Mouse (Mus musculus): Measurements from ENCODE around the gene Sp7. TPM values are rescaled to one million over a fixed set of nuclear protein-coding genes. Genes with fewer than 3 reads are reported as not detected.

Gene Sp7
- polyA plus RNA-seq, 1 experiment from 2014 or later: 0.40 TPM

- Histone ChIP-seq H3K9me3 (ENCODE audit: control insufficient read depth, low read length) (no peaks in the 10 kb centered on the region), H3K27me3 (ENCODE audit: control insufficient read depth, insufficient read depth, low read length) (no peaks in the 10 kb centered on the region), H3K4me3 (ENCODE audit: low read depth, low read length) (no peak overlapping the region), H3K4me1 (replicated peaks; ENCODE audit: control insufficient read depth, insufficient read depth) (no peaks in the 10 kb centered on the region), H3K9ac (ENCODE audit: low read length) (no peak overlapping the region), H3K36me3 (ENCODE audit: control insufficient read depth, insufficient read depth, low read length) (no peaks in the 10 kb centered on the region), H3K27ac (replicated peaks) (no peak overlapping the region), H3K4me2 (replicated peaks; ENCODE audit: low read depth) (no peak overlapping the region)
- ATAC-seq (ENCODE audit: low FRiP score, low TSS enrichment) (no peak), DNase-seq (ENCODE audit: low spot score) (no peak)
- TF ChIP-seq CTCF (IDR thresholded peaks at IDR 0.05; ENCODE audit: low read depth) (no peak), EP300 (optimal IDR thresholded peaks at IDR 0.05) (no peak)
- 85% methylated on average over 6 of the region's 6 CpGs for WGBS
These were observed 16.7 kb upstream of the Sp7 start for GRCm38 (mm10) chr15:102383671-102384070.

DNA sequence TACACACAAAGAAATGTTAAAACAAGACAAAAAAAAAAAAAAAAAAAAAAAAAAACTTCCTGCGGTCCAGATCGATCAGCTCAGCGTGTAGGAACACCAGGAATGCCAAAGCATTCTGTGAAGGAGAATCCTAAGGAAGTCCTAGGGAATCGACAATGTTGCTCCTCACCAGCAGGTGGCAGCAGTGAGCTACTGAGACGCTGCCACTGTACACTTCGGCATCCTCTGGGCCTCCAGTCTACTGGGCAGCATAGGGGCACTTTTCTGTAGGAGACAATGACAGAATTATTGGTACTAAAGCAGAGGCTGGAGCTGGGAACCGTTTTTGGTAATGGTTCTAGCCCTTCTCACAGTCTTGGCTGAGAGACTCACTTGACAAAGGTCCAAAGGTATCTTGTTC is 14.6 kb upstream of the Sp7 start:
- 1% methylated on average over 7 of the region's 7 CpGs for WGBS
- TF ChIP-seq CTCF (IDR thresholded peaks at IDR 0.05; ENCODE audit: low read depth) (peak; percentile 98), EP300 (optimal IDR thresholded peaks at IDR 0.05) (no peak)
- Histone ChIP-seq H3K27me3 (ENCODE audit: control insufficient read depth, insufficient read depth, low read length) (no peaks in the 10 kb centered on the region), H3K4me1 (replicated peaks; ENCODE audit: control insufficient read depth, insufficient read depth) (0 out of 2 replicates have a peak, but pooled peaks cover 3% of the 10 kb centered on the region), H3K9me3 (ENCODE audit: control insufficient read depth, low read length) (no peaks in the 10 kb centered on the region), H3K27ac (replicated peaks) (no peak overlapping the region), H3K9ac (ENCODE audit: low read length) (no peak overlapping the region), H3K4me2 (replicated peaks; ENCODE audit: low read depth) (no peak overlapping the region), H3K4me3 (ENCODE audit: low read depth, low read length) (no peak overlapping the region), H3K36me3 (ENCODE audit: control insufficient read depth, insufficient read depth, low read length) (no peaks in the 10 kb centered on the region)
- DNase-seq (ENCODE audit: low spot score) (peak; percentile 88), ATAC-seq (ENCODE audit: low FRiP score, low TSS enrichment) (peak; percentile 78)

- Histone ChIP-seq H3K4me1 (replicated peaks; ENCODE audit: control insufficient read depth, insufficient read depth) (0 out of 2 replicates have a peak, but pooled peaks cover 3% of the 10 kb centered on the region), H3K36me3 (ENCODE audit: control insufficient read depth, insufficient read depth, low read length) (no peaks in the 10 kb centered on the region), H3K4me2 (replicated peaks; ENCODE audit: low read depth) (peak overlapping the region; percentile 97), H3K4me3 (ENCODE audit: low read depth, low read length) (no peak overlapping the region), H3K9me3 (ENCODE audit: control insufficient read depth, low read length) (no peaks in the 10 kb centered on the region), H3K27ac (replicated peaks) (peak overlapping the region; percentile 56), H3K9ac (ENCODE audit: low read length) (peak overlapping the region; percentile 35; the same call in 1 of the 2 replicates), H3K27me3 (ENCODE audit: control insufficient read depth, insufficient read depth, low read length) (no peaks in the 10 kb centered on the region)
- 15% methylated on average over 10 of the region's 10 CpGs for WGBS
- TF ChIP-seq EP300 (optimal IDR thresholded peaks at IDR 0.05) (no peak), CTCF (IDR thresholded peaks at IDR 0.05; ENCODE audit: low read depth) (no peak)
- DNase-seq (ENCODE audit: low spot score) (no peak), ATAC-seq (ENCODE audit: low FRiP score, low TSS enrichment) (peak; percentile 27; the same call in 1 of the 2 replicates)
These were observed 10.9 kb upstream of the Sp7 start for GRCm38 (mm10) chr15:102377810-102378262.

- peak; percentile 80 for ATAC-seq (ENCODE audit: low FRiP score, low TSS enrichment)
- Histone ChIP-seq H3K4me3 (ENCODE audit: low read depth, low read length) (peak overlapping the region; percentile 64), H3K27ac (replicated peaks) (peak overlapping the region; percentile 79), H3K36me3 (ENCODE audit: control insufficient read depth, insufficient read depth, low read length) (no peaks in the 10 kb centered on the region), H3K4me2 (replicated peaks; ENCODE audit: low read depth) (peak overlapping the region; percentile 97), H3K9ac (ENCODE audit: low read length) (peak overlapping the region; percentile 70), H3K27me3 (ENCODE audit: control insufficient read depth, insufficient read depth, low read length) (no peaks in the 10 kb centered on the region), H3K4me1 (replicated peaks; ENCODE audit: control insufficient read depth, insufficient read depth) (0 out of 2 replicates have a peak, but pooled peaks cover 3% of the 10 kb centered on the region), H3K9me3 (ENCODE audit: control insufficient read depth, low read length) (no peaks in the 10 kb centered on the region)
- peak; percentile 97 for TF ChIP-seq CTCF (IDR thresholded peaks at IDR 0.05; ENCODE audit: low read depth)
- TF ChIP-seq EP300 (optimal IDR thresholded peaks at IDR 0.05): no peak
- peak; percentile 92 for DNase-seq (ENCODE audit: low spot score)
- WGBS: 3% methylated on average over 7 of the region's 7 CpGs
These were observed 10.2 kb upstream of the Sp7 start for GRCm38 (mm10) chr15:102377163-102377543.

- H3K27me3 ChIP-seq (ENCODE audit: control insufficient read depth, insufficient read depth, low read length): no peaks in the 10 kb centered on the region
- TF ChIP-seq EP300 (optimal IDR thresholded peaks at IDR 0.05): no peak
- no peak for TF ChIP-seq CTCF (IDR thresholded peaks at IDR 0.05; ENCODE audit: low read depth)
- peak overlapping the region; percentile 70 for H3K9ac ChIP-seq (ENCODE audit: low read length)
- peak overlapping the region; percentile 97 for H3K4me2 ChIP-seq (replicated peaks; ENCODE audit: low read depth)
- no peaks in the 10 kb centered on the region for H3K36me3 ChIP-seq (ENCODE audit: control insufficient read depth, insufficient read depth, low read length)
- DNase-seq (ENCODE audit: low spot score): peak; percentile 79
- WGBS: under 1% methylated on average over 43 of the region's 43 CpGs
- no peaks in the 10 kb centered on the region for H3K9me3 ChIP-seq (ENCODE audit: control insufficient read depth, low read length)
- ATAC-seq (ENCODE audit: low FRiP score, low TSS enrichment): peak; percentile 77
- peak overlapping the region; percentile 79 for H3K27ac ChIP-seq (replicated peaks)
- H3K4me1 ChIP-seq (replicated peaks; ENCODE audit: control insufficient read depth, insufficient read depth): 0 out of 2 replicates have a peak, but pooled peaks cover 3% of the 10 kb centered on the region
- H3K4me3 ChIP-seq (ENCODE audit: low read depth, low read length): peak overlapping the region; percentile 64
These were observed 9.6 kb upstream of the Sp7 start for GRCm38 (mm10) chr15:102376453-102377162.

- peak; percentile 64 for ATAC-seq (ENCODE audit: low FRiP score, low TSS enrichment)
- H3K9me3 ChIP-seq (ENCODE audit: control insufficient read depth, low read length): no peaks in the 10 kb centered on the region
- DNase-seq (ENCODE audit: low spot score): peak; percentile 36
- no peaks in the 10 kb centered on the region for H3K36me3 ChIP-seq (ENCODE audit: control insufficient read depth, insufficient read depth, low read length)
- TF ChIP-seq EP300 (optimal IDR thresholded peaks at IDR 0.05) (no peak), CTCF (IDR thresholded peaks at IDR 0.05; ENCODE audit: low read depth) (no peak)
- H3K27me3 ChIP-seq (ENCODE audit: control insufficient read depth, insufficient read depth, low read length): no peaks in the 10 kb centered on the region; the same call in 1 of the 2 replicates
- peaks cover 5% of the 10 kb centered on the region; the same call in 1 of the 2 replicates for H3K4me1 ChIP-seq (replicated peaks; ENCODE audit: control insufficient read depth, insufficient read depth)
- H3K4me3 ChIP-seq (ENCODE audit: low read depth, low read length): no peak overlapping the region
- H3K4me2 ChIP-seq (replicated peaks; ENCODE audit: low read depth): peak overlapping the region; percentile 36; the same call in 1 of the 2 replicates
- WGBS: 7% methylated on average over 10 of the region's 10 CpGs
- no peak overlapping the region for H3K27ac ChIP-seq (replicated peaks)
- H3K9ac ChIP-seq (ENCODE audit: low read length): 0 out of 2 replicates have a peak overlapping the region, but pooled peaks have one; percentile 38
These were observed 3.7 kb upstream of the Sp7 start for GRCm38 (mm10) chr15:102370727-102371126.
